Mouse (Mus musculus) hindbrain, postnatal 0 days (tissue): ENCODE data around the gene Nxpe4. TPM values are rescaled to one million over a fixed set of nuclear protein-coding genes. Genes with fewer than 3 reads are reported as not detected.
"Not testable (repeated sequence)": the region's sequence is repeated elsewhere in the genome, so short reads cannot be mapped to it uniquely, and the experiment has no call there.

Source experiments
- ATAC-seq: fragments of 200-750 bp; cut with Nextera tagmentation; 2 replicates; pipeline ENCODE4 v1.8.0; 2017; ENCODE audit warnings: mild to moderate bottlenecking, moderate TSS enrichment, moderate library complexity
- DNase-seq: peaks from one replicate; pipeline ENCODE4 v3.0.0-alpha.2; 2015; ENCODE audit warnings: low spot score
- H3K27ac ChIP-seq: fragments of 300-500 bp; sonication (generic); 2 replicates; pipeline ENCODE4 v1.5.1; 2014; ENCODE audit warnings: mild to moderate bottlenecking
- H3K27me3 ChIP-seq: fragments of 300-500 bp; sonication (generic); 2 replicates; pipeline ENCODE4 v1.6.1; 2014; ENCODE audit warnings: low read length, mixed read lengths; ENCODE audit not compliant: insufficient read depth
- H3K36me3 ChIP-seq: fragments of 300-500 bp; sonication (generic); 2 replicates; pipeline ENCODE4 v1.6.1; 2014; ENCODE audit warnings: low read length, mixed read lengths; ENCODE audit not compliant: insufficient read depth
- H3K4me1 ChIP-seq: fragments of 300-500 bp; sonication (generic); 2 replicates; pipeline ENCODE4 v1.6.1; 2014; ENCODE audit warnings: antibody characterized with exemption, low read length, mixed read lengths; ENCODE audit not compliant: insufficient read depth
- H3K4me2 ChIP-seq: fragments of 300-500 bp; sonication (generic); 2 replicates; pipeline ENCODE4 v1.6.1; 2014; ENCODE audit warnings: low read depth, mild to moderate bottlenecking, low read length, moderate library complexity, mixed read lengths
- H3K4me3 ChIP-seq: fragments of 300-500 bp; sonication (generic); 2 replicates; pipeline ENCODE4 v1.5.1; 2014; ENCODE audit warnings: low read length
- H3K9ac ChIP-seq: fragments of 300-500 bp; sonication (generic); replicated peaks from 2 replicates; pipeline ENCODE4 v1.6.1; 2014; ENCODE audit warnings: mild to moderate bottlenecking, low read length, moderate library complexity, mixed read lengths
- H3K9me3 ChIP-seq: fragments of 300-500 bp; sonication (generic); 2 replicates; pipeline ENCODE4 v1.6.1; 2016; ENCODE audit warnings: low read length, mixed read lengths
- CTCF ChIP-seq: IDR thresholded peaks from 2 replicates; pipeline ENCODE4 v1.5.1; 2016; ENCODE audit warnings: antibody characterized with exemption, control low read depth, low read depth
- WGBS: fragments of 180-500 bp; shearing (Covaris S2); extraction: QIAGEN DNeasy Blood & Tissue Kit; methylation state at CpG from one replicate; pipeline ENCODE4 v1.1.7; 2014; 5-methylcytosine and 5-hydroxymethylcytosine counted together
- polyA plus RNA-seq: library from polyadenylated mRNA; unstranded; fragments of >200 nt; fragmentation: Nextera tagmentation; extraction: Ambion mirVana; gene quantifications from 2 replicates; pipeline ENCODE4 v1.2.1, GENCODE M21; 2015
- total RNA-seq: library from RNA; depleted of rRNA; stranded (reverse); fragments of >200 nt; gene quantifications from 2 replicates; pipeline ENCODE4 v1.2.3, GENCODE M21; 2014; rRNA removed

Gene Nxpe4
- total RNA-seq (17.1 and 20.9 TPM in 2 replicates), polyA plus RNA-seq (10.4 and 10.8 TPM in 2 replicates)

DNA sequence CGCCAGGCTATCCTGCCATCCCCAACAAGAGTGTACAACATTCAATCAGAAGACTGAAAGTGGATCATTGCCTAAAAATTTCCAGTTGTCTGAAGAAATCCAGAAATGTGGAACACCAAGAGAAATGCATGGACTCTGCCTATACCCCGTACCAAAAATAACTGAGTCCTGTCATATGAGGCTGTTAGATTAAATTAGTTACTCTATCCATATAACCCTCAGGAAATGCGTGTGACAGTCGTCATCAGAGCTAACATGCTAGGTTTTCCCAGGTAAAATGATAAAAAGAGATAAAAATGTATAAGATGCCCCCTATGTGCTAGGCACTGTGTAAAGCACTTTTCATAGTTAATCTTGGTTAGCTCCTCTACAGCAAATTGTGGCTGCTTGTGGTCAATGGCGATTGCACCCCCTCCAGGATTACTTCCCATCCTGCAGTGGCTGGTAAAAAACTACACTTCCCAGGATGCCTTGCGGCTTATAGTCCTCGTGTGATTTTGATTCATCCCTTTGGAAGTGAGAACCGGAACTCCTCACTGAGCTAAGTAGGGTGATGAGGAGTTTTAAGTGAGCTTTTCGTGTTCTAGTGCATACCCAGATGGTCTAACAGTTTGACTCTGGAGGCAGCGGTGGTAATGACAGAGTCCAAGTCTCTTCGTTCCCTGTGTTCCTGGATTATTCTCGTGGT, at the start of gene Nxpe4:
Nxpe4 (plus strand) TSS at position 519 of the 688 bp plus-strand sequence.
- Histone ChIP-seq H3K27me3 (no peaks in the 10 kb centered on the region), H3K27ac (no peak within 1 kb of the TSS), H3K36me3 (no peaks in the 10 kb centered on the region), H3K9ac (0 out of 2 replicates have a peak within 1 kb of the TSS, but pooled peaks have one; percentile 14), H3K9me3 (no peaks in the 10 kb centered on the region), H3K4me1 (0 out of 2 replicates have a peak, but pooled peaks cover 6% of the 10 kb centered on the region), H3K4me3 (peak within 1 kb of the TSS; percentile 45), H3K4me2 (peak within 1 kb of the TSS; percentile 60)
- peak; percentile 91 for ATAC-seq
- peak; percentile 80 for TF ChIP-seq CTCF
- WGBS = 29% methylated on average over 12 of the region's 12 CpGs
- peak; percentile 96 for DNase-seq

DNA sequence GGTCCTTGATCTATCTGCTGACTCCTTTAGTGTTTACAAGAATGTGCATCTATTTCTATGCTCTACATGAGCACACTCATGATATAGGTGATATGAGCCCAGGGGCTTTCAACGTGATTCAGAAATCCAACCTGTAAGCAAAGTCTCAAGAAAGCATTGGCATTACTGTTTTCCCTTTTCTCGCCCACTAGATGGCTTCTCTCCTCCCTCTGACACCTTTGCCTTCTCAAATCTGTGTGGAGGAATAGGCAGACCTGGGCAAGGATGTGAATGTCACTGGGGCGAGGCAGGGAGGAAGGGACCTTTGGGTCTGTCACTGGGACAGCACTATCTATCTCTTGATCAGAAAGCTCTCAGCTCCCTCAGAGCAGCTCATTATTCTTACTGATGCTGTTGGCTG, 35.0 kb upstream of the Nxpe4 start:
- Histone ChIP-seq H3K9me3 (no peaks in the 10 kb centered on the region), H3K27me3 (no peaks in the 10 kb centered on the region), H3K36me3 (no peaks in the 10 kb centered on the region), H3K9ac (no peak overlapping the region), H3K4me3 (no peak overlapping the region), H3K4me1 (no peaks in the 10 kb centered on the region), H3K27ac (no peak overlapping the region), H3K4me2 (no peak overlapping the region)
- peak; percentile 22 for DNase-seq
- peak; percentile 56 for TF ChIP-seq CTCF
- WGBS = 45% methylated on average over 3 of the region's 3 CpGs
- ATAC-seq = no peak

DNA sequence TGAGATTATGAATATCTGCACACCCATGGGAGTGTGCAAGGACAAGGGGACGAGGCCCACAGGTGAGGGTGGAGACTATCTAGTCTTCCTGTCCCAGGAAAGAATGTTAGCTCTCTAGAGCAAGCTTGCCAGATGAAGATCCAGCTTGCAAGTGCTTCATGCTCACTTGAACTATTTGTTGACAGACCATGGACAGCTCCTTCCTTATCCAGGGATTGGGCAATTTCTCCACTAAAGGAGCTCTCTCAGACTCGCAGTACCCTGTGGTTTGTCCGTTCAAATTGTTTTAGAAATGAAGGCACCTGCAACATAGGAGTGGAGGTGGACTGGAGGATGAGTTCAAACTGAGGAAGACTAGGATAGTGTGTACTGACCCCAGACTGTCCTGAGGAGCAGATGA, 24.3 kb upstream of the Nxpe4 start:
- no peaks in the 10 kb centered on the region for H3K27me3 ChIP-seq
- DNase-seq (no peak), ATAC-seq (no peak)
- H3K36me3 ChIP-seq = no peaks in the 10 kb centered on the region
- no peak overlapping the region for H3K4me3 ChIP-seq
- WGBS = 67% methylated on average over 3 of the region's 3 CpGs
- no peak overlapping the region for H3K9ac ChIP-seq
- H3K4me1 ChIP-seq = no peaks in the 10 kb centered on the region
- TF ChIP-seq CTCF = no peak
- H3K27ac ChIP-seq = no peak overlapping the region
- H3K4me2 ChIP-seq = no peak overlapping the region
- H3K9me3 ChIP-seq = no peaks in the 10 kb centered on the region

DNA sequence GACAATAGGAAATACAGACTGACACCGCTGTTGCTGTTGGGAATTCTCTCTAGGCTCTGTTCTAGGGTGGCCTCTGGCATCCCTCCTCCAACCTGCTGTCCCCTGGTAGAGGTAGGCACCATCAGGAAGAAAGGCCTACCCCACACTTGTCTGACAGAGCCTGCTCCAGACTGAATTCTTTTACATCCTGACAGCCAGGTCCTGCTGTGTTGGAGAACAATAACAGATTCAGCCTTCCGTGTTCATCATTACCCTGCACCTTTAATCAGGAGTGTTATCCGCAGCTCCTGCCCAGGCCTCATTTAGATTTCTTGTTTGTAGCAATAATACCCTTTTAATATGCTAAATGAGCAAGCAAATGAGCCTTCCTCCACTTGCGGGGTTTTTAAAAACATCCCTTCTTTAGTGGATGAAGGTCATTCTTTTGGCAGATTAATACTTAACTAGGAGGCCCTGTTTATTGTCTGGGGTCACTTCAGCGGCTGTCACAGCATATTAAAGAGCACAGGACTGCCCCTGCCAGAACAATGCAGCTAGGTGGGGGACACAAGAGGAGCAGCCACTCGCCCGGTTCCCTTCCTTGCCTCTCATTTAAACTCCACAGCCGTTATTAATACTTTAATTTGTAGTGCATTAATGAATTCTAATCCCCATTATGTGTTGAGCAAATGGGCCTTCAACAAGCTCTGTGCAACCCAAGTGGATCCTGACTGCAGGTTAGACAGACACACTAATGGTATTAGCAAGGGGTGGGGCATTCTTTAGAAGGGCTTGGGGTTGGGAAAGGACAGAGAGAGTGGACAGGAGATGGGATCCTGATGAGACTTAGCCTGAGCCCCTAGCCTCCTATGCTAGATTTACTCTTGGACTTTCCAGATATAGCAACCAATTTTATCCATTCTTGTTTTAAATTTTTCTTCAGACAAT, 21.1 kb upstream of the Nxpe4 start:
- H3K27ac ChIP-seq = no peak overlapping the region
- peak; percentile 6 for DNase-seq

DNA sequence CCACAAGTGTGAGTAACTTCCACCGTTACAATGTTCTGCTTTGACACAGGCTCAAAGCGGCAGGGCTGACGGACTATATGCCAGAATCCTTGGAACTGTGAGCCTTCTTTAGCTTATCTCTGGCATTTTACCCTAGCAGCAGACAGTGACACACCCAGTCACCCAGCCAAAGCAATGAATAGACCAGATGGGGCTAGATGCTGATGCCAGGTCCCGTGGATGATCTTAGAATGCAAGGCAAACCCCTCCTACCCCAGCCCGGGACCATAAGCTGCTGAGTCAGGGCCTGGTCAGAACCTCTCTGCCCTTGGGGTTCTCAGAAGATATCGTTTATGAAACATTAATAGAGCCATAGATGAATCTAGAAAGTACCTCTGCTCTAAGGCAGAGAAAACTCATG, 19.2 kb upstream of the Nxpe4 start:
- Histone ChIP-seq H3K4me1 (no peaks in the 10 kb centered on the region), H3K36me3 (no peaks in the 10 kb centered on the region), H3K9me3 (no peaks in the 10 kb centered on the region), H3K9ac (no peak overlapping the region), H3K4me2 (no peak overlapping the region), H3K4me3 (no peak overlapping the region), H3K27ac (no peak overlapping the region), H3K27me3 (no peaks in the 10 kb centered on the region)
- DNase-seq = peak; percentile 40
- no peak for TF ChIP-seq CTCF
- ATAC-seq = no peak
- 55% methylated on average over 6 of the region's 6 CpGs for WGBS

More for the DNA sequence above, 21.1 kb upstream of the Nxpe4 start:
- no peak overlapping the region for H3K9ac ChIP-seq
- ATAC-seq = no peak
- WGBS = 19% methylated on average over 8 of the region's 8 CpGs
- no peak overlapping the region for H3K4me3 ChIP-seq
- no peaks in the 10 kb centered on the region for H3K27me3 ChIP-seq
- no peak for TF ChIP-seq CTCF
- no peaks in the 10 kb centered on the region for H3K4me1 ChIP-seq
- H3K36me3 ChIP-seq = no peaks in the 10 kb centered on the region
- no peaks in the 10 kb centered on the region for H3K9me3 ChIP-seq
- H3K4me2 ChIP-seq = no peak overlapping the region

DNA sequence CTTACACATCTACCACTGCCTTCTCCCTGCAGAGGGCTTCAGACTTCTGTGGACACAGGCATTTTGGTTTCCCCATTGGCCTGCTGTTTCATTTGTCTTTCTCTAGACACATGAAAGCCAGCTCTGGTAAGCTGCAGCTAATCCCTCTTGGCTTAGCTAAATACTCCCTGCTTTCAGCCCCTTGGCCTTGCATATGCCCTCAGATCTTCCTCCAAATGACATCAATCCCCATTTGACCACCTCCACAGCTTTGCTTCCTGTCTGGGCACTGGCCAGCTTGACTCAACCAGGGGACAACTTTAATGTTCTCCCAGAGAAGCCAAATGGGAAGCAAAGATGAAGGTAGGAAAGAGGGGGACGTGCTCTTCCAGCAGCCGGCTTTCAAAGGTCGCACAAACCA, 15.1 kb upstream of the Nxpe4 start:
- DNase-seq = peak; percentile 39
- Histone ChIP-seq H3K9ac (no peak overlapping the region), H3K36me3 (no peaks in the 10 kb centered on the region), H3K27ac (no peak overlapping the region), H3K4me1 (no peaks in the 10 kb centered on the region), H3K27me3 (no peaks in the 10 kb centered on the region), H3K4me2 (no peak overlapping the region), H3K9me3 (no peaks in the 10 kb centered on the region), H3K4me3 (no peak overlapping the region)
- no peak for ATAC-seq
- TF ChIP-seq CTCF = no peak
- WGBS = 83% methylated on average over 3 of the region's 3 CpGs

DNA sequence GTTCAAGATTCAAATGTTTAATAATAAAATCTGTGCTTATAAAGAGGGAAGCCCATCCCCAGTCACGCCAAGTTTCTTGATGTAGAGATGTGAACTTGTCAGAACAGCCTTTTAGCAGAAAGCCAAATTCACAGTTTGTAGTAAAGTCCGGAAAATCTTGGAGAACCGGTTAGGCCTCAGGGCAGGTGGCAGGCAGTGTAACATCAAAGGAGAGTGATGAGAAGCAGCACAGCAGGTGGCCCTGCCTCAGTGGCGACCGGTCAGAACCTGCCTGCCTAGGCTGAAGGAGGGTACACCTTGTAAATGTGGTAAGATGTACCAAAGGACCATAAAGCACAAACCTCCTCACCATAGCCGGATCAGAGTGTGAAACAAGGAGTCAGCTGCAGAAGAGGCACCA, 4.7 kb downstream of the Nxpe4 start:
- H3K27me3 ChIP-seq, H3K9me3 ChIP-seq, H3K4me3 ChIP-seq, H3K36me3 ChIP-seq, ATAC-seq, DNase-seq, H3K27ac ChIP-seq, H3K4me2 ChIP-seq, H3K9ac ChIP-seq, H3K4me1 ChIP-seq: not testable (repeated sequence)
- 72% methylated on average over 6 of the region's 6 CpGs for WGBS
